In genomic region chr6:23630465-23630864, GRCm38 (mm10) we compare ENCODE assay signal across 29 mouse cellular contexts. TPM values are rescaled to one million over a fixed set of nuclear protein-coding genes. Genes with fewer than 3 reads are reported as not detected.
DNase-seq lines count a peak whose midpoint lies in the region; ATAC-seq lines count a peak whose summit lies in the region.
"Had no signal": no experiment of that assay in that cellular context is flagged by ENCODE, and none has a peak within 500 bp of the region (broad histone marks: within the 10 kb centered on the region; RNA-seq: fewer than 3 reads in every experiment).

No protein-coding gene starts in this region.

- no peaks in the 10 kb centered on the region for H3K27me3 ChIP-seq in neural tube, embryonic 11.5 days (ENCODE audit: control insufficient read depth, insufficient read depth, low read length)
- H3K27me3 ChIP-seq in hindbrain, embryonic 16.5 days (replicated peaks; ENCODE audit: control insufficient read depth, insufficient read depth, low read length), result no peaks in the 10 kb centered on the region
- H3K27me3 ChIP-seq: embryonic facial prominence, embryonic 12.5 days; embryonic facial prominence, embryonic 15.5 days; forebrain, embryonic 13.5 days; heart, embryonic 13.5 days had no signal

- H3K4me1 ChIP-seq in neural tube, embryonic 11.5 days (ENCODE audit: control insufficient read depth, insufficient read depth, low read length), result no peaks in the 10 kb centered on the region
- H3K4me1 ChIP-seq in hindbrain, embryonic 16.5 days (ENCODE audit: control insufficient read depth, insufficient read depth, low read depth, low read length), result no peaks in the 10 kb centered on the region
- H3K4me1 ChIP-seq: embryonic facial prominence, embryonic 12.5 days; embryonic facial prominence, embryonic 15.5 days; forebrain, embryonic 13.5 days; heart, embryonic 10.5 days had no signal

- H3K27ac ChIP-seq in neural tube, embryonic 11.5 days (ENCODE audit: low read depth, low read length), result no peak overlapping the region
- no peak overlapping the region for H3K27ac ChIP-seq in hindbrain, embryonic 16.5 days (ENCODE audit: low read depth, low read length)
- H3K27ac ChIP-seq: embryonic facial prominence, embryonic 12.5 days; embryonic facial prominence, embryonic 15.5 days; forebrain, embryonic 13.5 days; heart, adult 2 months; heart, embryonic 10.5 days; heart, embryonic 13.5 days; hindbrain, embryonic 14.5 days had no signal

- H3K4me3 ChIP-seq in neural tube, embryonic 11.5 days (ENCODE audit: low read depth, low read length), result no peak overlapping the region
- no peak overlapping the region for H3K4me3 ChIP-seq in hindbrain, embryonic 16.5 days (ENCODE audit: low read length)
- H3K4me3 ChIP-seq: embryonic facial prominence, embryonic 12.5 days; embryonic facial prominence, embryonic 15.5 days; forebrain, embryonic 13.5 days; heart, adult 2 months; heart, embryonic 10.5 days; heart, embryonic 13.5 days had no signal

- 15% methylated on average over 4 of the region's 4 CpGs for WGBS in neural tube, embryonic 11.5 days
- WGBS in hindbrain, embryonic 16.5 days, result 13% methylated on average over 4 of the region's 4 CpGs

- no peak overlapping the region for H3K9ac ChIP-seq in neural tube, embryonic 11.5 days (ENCODE audit: low read length)
- H3K9ac ChIP-seq in hindbrain, embryonic 16.5 days (ENCODE audit: low read depth, low read length), result no peak overlapping the region
- H3K9ac ChIP-seq: embryonic facial prominence, embryonic 12.5 days; embryonic facial prominence, embryonic 15.5 days; forebrain, embryonic 13.5 days; heart, embryonic 13.5 days; hindbrain, embryonic 14.5 days had no signal

- no peaks in the 10 kb centered on the region for H3K9me3 ChIP-seq in neural tube, embryonic 11.5 days (ENCODE audit: control insufficient read depth, low read length)
- no peaks in the 10 kb centered on the region for H3K9me3 ChIP-seq in hindbrain, embryonic 16.5 days (ENCODE audit: control insufficient read depth, low read length)
- H3K9me3 ChIP-seq: embryonic facial prominence, embryonic 12.5 days; embryonic facial prominence, embryonic 15.5 days; forebrain, embryonic 13.5 days; heart, embryonic 10.5 days; heart, embryonic 13.5 days had no signal

- no peak for DNase-seq in neural tube, embryonic 11.5 days (ENCODE audit: low spot score)
- no peak for DNase-seq in neural tube, embryonic 10.5 days (ENCODE audit: extremely low spot score, low spot score)
- peak; percentile 25 for DNase-seq in embryo, embryonic 10.5 days (ENCODE audit: low spot score)
- peak; percentile 21 for DNase-seq in mesoderm, embryonic 11.5 days (ENCODE audit: low read depth, low spot score)
- no peak for DNase-seq in right cerebral cortex, postnatal 14 days
- DNase-seq: adrenal gland, adult 2 months; adrenal gland, postnatal 14 days; cerebellum, adult 11-12 months; cerebellum, adult 8-10 months; cerebellum, postnatal 10 days; cerebellum, postnatal 36 days; gastrocnemius, postnatal 10 days; gastrocnemius, postnatal 36 days; heart, adult 2 months; heart, postnatal 14 days; heart, postnatal 4 days had no signal

- 0 out of 2 replicates have a peak, but pooled peaks have one; percentile 52 for ATAC-seq in neural tube, embryonic 11.5 days (ENCODE audit: insufficient read depth, low FRiP score, low TSS enrichment)
- ATAC-seq in hindbrain, embryonic 16.5 days, result no peak
- ATAC-seq: CD4-positive, CD25-positive, alpha-beta regulatory T cell, adult 4 months; forebrain, embryonic 13.5 days; forebrain, embryonic 16.5 days had no signal

- H3K36me3 ChIP-seq in neural tube, embryonic 11.5 days (ENCODE audit: control insufficient read depth, insufficient read depth, low read length), result no peaks in the 10 kb centered on the region
- H3K36me3 ChIP-seq in hindbrain, embryonic 16.5 days (ENCODE audit: control insufficient read depth, insufficient read depth, low read length), result no peaks in the 10 kb centered on the region
- H3K36me3 ChIP-seq: embryonic facial prominence, embryonic 12.5 days; embryonic facial prominence, embryonic 15.5 days; heart, embryonic 10.5 days; heart, embryonic 13.5 days had no signal

- no peak overlapping the region for H3K4me2 ChIP-seq in neural tube, embryonic 11.5 days (ENCODE audit: low read depth)
- no peak overlapping the region for H3K4me2 ChIP-seq in hindbrain, embryonic 16.5 days (ENCODE audit: low read length)
- H3K4me2 ChIP-seq: embryonic facial prominence, embryonic 12.5 days; embryonic facial prominence, embryonic 15.5 days; forebrain, embryonic 13.5 days; heart, embryonic 13.5 days; hindbrain, embryonic 14.5 days had no signal

RNA-seq across cellular contexts. Expression of gene Rnf133, which starts 19.6 kb away (rescaled TPM):
- polyA plus RNA-seq in neural tube, embryonic 11.5 days (2014; fragmentation: Nextera tagmentation; extraction: Ambion mirVana), result not detected in 2 replicates
- 0.19 TPM in 1 of 2 replicates, not detected in the other for polyA plus RNA-seq in hindbrain, embryonic 16.5 days (2015; fragmentation: Nextera tagmentation; extraction: Ambion mirVana)
- polyA plus RNA-seq: adrenal gland, adult 2 months; C2C12; CD4-positive, CD25-positive, alpha-beta regulatory T cell, adult 4 months; embryonic facial prominence, embryonic 12.5 days; embryonic facial prominence, embryonic 15.5 days; forebrain, embryonic 13.5 days; forebrain, embryonic 16.5 days; heart, adult 2 months; heart, embryonic 10.5 days; heart, embryonic 13.5 days; heart, embryonic 16.5 days; hindbrain, embryonic 11.5 days; hindbrain, embryonic 14.5 days; intestine, embryonic 14.5 days had no signal

RNA-seq across cellular contexts. Expression of gene Rnf148, which starts 24.5 kb away (rescaled TPM):
- polyA plus RNA-seq in neural tube, embryonic 11.5 days (2014; fragmentation: Nextera tagmentation; extraction: Ambion mirVana), result not detected in 2 replicates
- polyA plus RNA-seq in hindbrain, embryonic 16.5 days (2015; fragmentation: Nextera tagmentation; extraction: Ambion mirVana), result not detected in 2 replicates
- polyA plus RNA-seq: adrenal gland, adult 2 months; C2C12; CD4-positive, CD25-positive, alpha-beta regulatory T cell, adult 4 months; embryonic facial prominence, embryonic 12.5 days; embryonic facial prominence, embryonic 15.5 days; forebrain, embryonic 13.5 days; forebrain, embryonic 16.5 days; heart, adult 2 months; heart, embryonic 10.5 days; heart, embryonic 13.5 days; heart, embryonic 16.5 days; hindbrain, embryonic 11.5 days; hindbrain, embryonic 14.5 days; intestine, embryonic 14.5 days had no signal

Comparison
In these comparisons a context has a peak if more than half of its experiments do, and no peak if none do; other contexts are left out.
1. DNase-seq: peak in embryo, embryonic 10.5 days (single experiment) and mesoderm, embryonic 11.5 days (single experiment); none in neural tube, embryonic 11.5 days (single experiment), neural tube, embryonic 10.5 days (single experiment) and right cerebral cortex, postnatal 14 days (single experiment).